Mouse (Mus musculus): ENCODE results near the gene Fus.

DNA sequence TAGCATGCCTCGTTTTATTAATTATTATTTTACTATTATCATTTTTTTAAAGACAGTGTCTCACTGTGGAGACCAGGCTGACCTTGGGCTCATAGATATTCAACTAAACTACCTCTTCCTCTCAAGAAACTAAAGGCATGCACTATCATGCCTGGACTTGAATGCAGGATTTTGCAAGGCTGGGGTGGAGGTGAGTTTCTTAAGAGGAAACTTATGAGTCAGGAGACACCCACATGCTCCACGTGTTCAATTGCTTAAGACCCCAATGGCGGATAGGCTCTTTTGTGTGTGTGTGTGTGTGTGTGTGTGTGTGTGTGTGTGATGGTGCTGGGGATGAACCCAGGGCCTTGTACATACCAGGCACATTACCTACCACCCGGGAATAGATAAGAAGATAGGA, 58.1 kb downstream of the Fus start:
- TF ChIP-seq CTCF (IDR thresholded peaks at IDR 0.05; ENCODE audit: control insufficient read depth, insufficient read depth, low read length) (no peak), POLR2A (IDR thresholded peaks at IDR 0.05; ENCODE audit: borderline replicate concordance, control insufficient read depth, low read depth, low read length) (no peak)
